Comparison of ENCODE assay signal across 10 mouse cellular contexts in the genomic region with DNA sequence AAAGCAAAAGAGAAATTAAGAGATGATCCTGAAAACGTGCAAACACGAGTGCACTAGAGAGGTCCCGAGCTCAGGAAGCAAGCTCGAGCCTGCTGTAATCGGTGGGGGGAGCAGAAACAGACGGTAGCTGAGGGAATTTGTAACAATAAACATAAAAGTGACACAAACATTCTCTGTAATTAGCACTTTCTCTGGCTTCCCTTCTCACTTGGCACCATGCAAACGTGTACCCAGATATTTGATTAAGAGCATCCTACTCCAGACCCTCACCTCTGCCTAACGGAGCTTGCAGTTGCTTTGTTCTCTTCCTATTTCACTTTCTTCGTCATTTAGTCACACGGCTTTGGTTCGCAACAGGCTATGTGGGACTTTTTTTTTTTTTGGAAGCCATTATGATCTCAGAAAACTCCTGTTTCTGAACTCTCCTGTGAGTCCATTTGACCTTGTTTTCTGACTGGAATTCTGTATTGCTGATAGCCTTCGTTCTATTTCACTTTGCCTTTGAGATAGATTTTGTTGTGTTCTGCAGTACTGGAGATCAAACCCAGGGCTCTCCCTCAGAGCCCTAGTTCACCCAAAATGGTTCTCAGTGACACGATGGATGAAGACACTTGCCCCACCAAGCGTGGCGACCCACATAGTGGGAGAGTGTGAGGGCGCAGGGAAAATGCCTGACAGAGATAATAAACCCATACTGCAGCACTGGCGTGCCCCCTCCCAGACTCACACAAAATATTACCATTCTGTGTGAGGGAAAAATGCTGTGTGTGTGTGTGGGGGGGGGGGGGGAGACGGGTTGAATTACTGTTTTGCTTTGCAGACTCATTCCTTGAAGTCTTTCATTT. TPM values are rescaled to one million over a fixed set of nuclear protein-coding genes. Genes with fewer than 3 reads are reported as not detected.
A peak's percentile ranks its signal among the peaks of the same experiment; 100 is the strongest.
DNase-seq lines count a peak whose midpoint lies in the region; ATAC-seq and TF ChIP-seq lines count a peak whose summit lies in the region.
"Had no signal": no experiment of that assay in that cellular context is flagged by ENCODE, and none has a peak within 500 bp of the region (broad histone marks: within the 10 kb centered on the region; RNA-seq: fewer than 3 reads in every experiment).

No protein-coding gene starts in this region.

- H3K9ac ChIP-seq in kidney, embryonic 14.5 days (ENCODE audit: low read depth, low read length), result no peak overlapping the region
- peak overlapping the region; percentile 11 for H3K9ac ChIP-seq in hindbrain, embryonic 11.5 days (ENCODE audit: low read depth, low read length)
- 0 out of 2 replicates have a peak overlapping the region, but pooled peaks have one; percentile 1 for H3K9ac ChIP-seq in liver, postnatal 0 days (replicated peaks)

- TF ChIP-seq POLR2A in brain, embryonic 14.5 days (IDR thresholded peaks at IDR 0.05; ENCODE audit: borderline replicate concordance, extremely low read depth, insufficient read depth, insufficient read length, poor library complexity, severe bottlenecking), result no peak

- H3K4me3 ChIP-seq in kidney, embryonic 14.5 days (ENCODE audit: low read length), result 0 out of 2 replicates have a peak overlapping the region, but pooled peaks have one; percentile 8
- peak overlapping the region; percentile 19; the same call in 1 of the 2 replicates for H3K4me3 ChIP-seq in hindbrain, embryonic 11.5 days (ENCODE audit: low read depth, low read length)
- peak overlapping the region; percentile 25 for H3K4me3 ChIP-seq in liver, postnatal 0 days (ENCODE audit: low read depth, low read length)

- no peak for DNase-seq in kidney, postnatal 10 days
- DNase-seq in brain, embryonic 14.5 days (ENCODE audit: low read depth), result peak; percentile 62
- DNase-seq in hindbrain, embryonic 11.5 days (ENCODE audit: low spot score), result no peak
- DNase-seq in liver, postnatal 0 days, result peak; percentile 14
- DNase-seq in left cerebral cortex, adult 9 months (ENCODE audit: low spot score in 2 of 2), result no peak
- no peak for DNase-seq in right cerebral cortex, adult 18-20 months
- no peak for DNase-seq in gastrocnemius, postnatal 25 days
- DNase-seq: cerebellum, adult 11-12 months had no signal

- WGBS in kidney, embryonic 14.5 days, result 4% methylated on average over 18 of the region's 18 CpGs
- 2% methylated on average over 18 of the region's 18 CpGs for WGBS in hindbrain, embryonic 11.5 days
- WGBS in liver, postnatal 0 days (ENCODE audit: insufficient replicate concordance), result 7% methylated on average over 18 of the region's 18 CpGs

- no peak for TF ChIP-seq CTCF in brain, embryonic 14.5 days (IDR thresholded peaks at IDR 0.05; ENCODE audit: borderline replicate concordance, extremely low read depth, insufficient read depth, insufficient read length)
- no peak for TF ChIP-seq CTCF in liver, postnatal 0 days (IDR thresholded peaks at IDR 0.05; ENCODE audit: low read depth)

- peaks cover 9% of the 10 kb centered on the region; the same call in 1 of the 2 replicates for H3K4me1 ChIP-seq in kidney, embryonic 14.5 days (ENCODE audit: control insufficient read depth, insufficient read depth, low read length)
- 0 out of 2 replicates have a peak, but pooled peaks cover 6% of the 10 kb centered on the region for H3K4me1 ChIP-seq in hindbrain, embryonic 11.5 days (replicated peaks; ENCODE audit: control insufficient read depth, insufficient read depth, low read length)
- peaks cover 25% of the 10 kb centered on the region for H3K4me1 ChIP-seq in liver, postnatal 0 days (ENCODE audit: insufficient read depth)

- peak overlapping the region; percentile 10; the same call in 1 of the 2 replicates for H3K4me2 ChIP-seq in kidney, embryonic 14.5 days (replicated peaks; ENCODE audit: low read depth, low read length)
- H3K4me2 ChIP-seq in hindbrain, embryonic 11.5 days (replicated peaks; ENCODE audit: low read depth, low read length), result peak overlapping the region; percentile 34
- H3K4me2 ChIP-seq in liver, postnatal 0 days (ENCODE audit: low read depth, low read length), result peak overlapping the region; percentile 100

- no peak for TF ChIP-seq EP300 in liver, postnatal 0 days (IDR thresholded peaks at IDR 0.05; ENCODE audit: low read depth)

- H3K9me3 ChIP-seq in kidney, embryonic 14.5 days (ENCODE audit: control insufficient read depth, low read length), result no peaks in the 10 kb centered on the region
- no peaks in the 10 kb centered on the region for H3K9me3 ChIP-seq in hindbrain, embryonic 11.5 days (ENCODE audit: control insufficient read depth, low read length)
- H3K9me3 ChIP-seq in liver, postnatal 0 days (ENCODE audit: low read length), result no peaks in the 10 kb centered on the region

- peaks cover 54% of the 10 kb centered on the region for H3K27me3 ChIP-seq in kidney, embryonic 14.5 days (ENCODE audit: control insufficient read depth, insufficient read depth, low read length)
- H3K27me3 ChIP-seq in hindbrain, embryonic 11.5 days (ENCODE audit: control insufficient read depth, insufficient read depth, low read length), result peaks cover 12% of the 10 kb centered on the region
- peaks cover 52% of the 10 kb centered on the region for H3K27me3 ChIP-seq in liver, postnatal 0 days (ENCODE audit: insufficient read depth, low read length)

- no peaks in the 10 kb centered on the region for H3K36me3 ChIP-seq in kidney, embryonic 14.5 days (ENCODE audit: control insufficient read depth, insufficient read depth, low read length)
- H3K36me3 ChIP-seq in hindbrain, embryonic 11.5 days (ENCODE audit: control insufficient read depth, insufficient read depth, low read length), result no peaks in the 10 kb centered on the region
- H3K36me3 ChIP-seq in liver, postnatal 0 days (replicated peaks; ENCODE audit: insufficient read depth, low read length), result no peaks in the 10 kb centered on the region

- ATAC-seq in kidney, embryonic 14.5 days (ENCODE audit: low FRiP score, low TSS enrichment), result no peak
- no peak for ATAC-seq in hindbrain, embryonic 11.5 days (ENCODE audit: low FRiP score)
- ATAC-seq in liver, postnatal 0 days, result no peak

- no peak overlapping the region for H3K27ac ChIP-seq in kidney, embryonic 14.5 days (ENCODE audit: low read depth, low read length)
- no peak overlapping the region for H3K27ac ChIP-seq in hindbrain, embryonic 11.5 days (ENCODE audit: low read depth, low read length)
- no peak overlapping the region for H3K27ac ChIP-seq in liver, postnatal 0 days (ENCODE audit: low read depth)

RNA-seq across cellular contexts. Expression of gene Usp44, which starts 0.6 kb away (rescaled TPM):
- 1.1 and 1.4 TPM in 2 replicates for polyA plus RNA-seq in kidney, embryonic 14.5 days (2014; fragmentation: Nextera tagmentation; extraction: Ambion mirVana)
- 0.49 and 0.73 TPM in 2 replicates for polyA plus RNA-seq in brain, embryonic 14.5 days (2012; rRNA removed)
- 9.9 and 10.3 TPM in 2 replicates for polyA plus RNA-seq in hindbrain, embryonic 11.5 days (2014; fragmentation: Nextera tagmentation; extraction: Ambion mirVana)
- 0.22 and 0.23 TPM in 2 replicates for polyA plus RNA-seq in liver, postnatal 0 days (2015; fragmentation: Nextera tagmentation; extraction: Ambion mirVana)
- under 1 TPM; 0.46 to 0.49 TPM for total RNA-seq in gastrocnemius, postnatal 25 days (2021)
- polyA plus RNA-seq: spleen, adult 2 months had no signal

Comparison
In these comparisons a context has a peak if more than half of its experiments do, and no peak if none do; other contexts are left out.
1. H3K4me2 ChIP-seq: peak in every context shown above with its lines; median percentile 100 in liver, postnatal 0 days; 34 in hindbrain, embryonic 11.5 days; 10 in kidney, embryonic 14.5 days.
2. DNase-seq: peak in brain, embryonic 14.5 days (single experiment) and liver, postnatal 0 days (single experiment); none in kidney, postnatal 10 days (single experiment), hindbrain, embryonic 11.5 days (single experiment), left cerebral cortex, adult 9 months (0 of 2), right cerebral cortex, adult 18-20 months (single experiment) and gastrocnemius, postnatal 25 days (single experiment).
3. Peak in every context shown above with its lines, with median percentiles within 50 percentile points of each other: H3K4me3 ChIP-seq.